Mouse (Mus musculus) heart, postnatal 4 days (tissue): ENCODE results near the gene Ube4a. TPM values are rescaled to one million over a fixed set of nuclear protein-coding genes. Genes with fewer than 3 reads are reported as not detected.
A peak's percentile ranks its signal among the peaks of the same experiment; 100 is the strongest.
"Not testable (repeated sequence)": the region's sequence is repeated elsewhere in the genome, so short reads cannot be mapped to it uniquely, and the experiment has no call there.

Experiments used
- DNase-seq: peaks from one replicate; pipeline ENCODE4 v3.0.0; 2021
- total RNA-seq, 2 experiments: library from RNA; stranded (reverse); gene quantifications; 2 replicates each; pipeline ENCODE4 v1.2.3; 2021

Ube4a gene
- total RNA-seq, 2 experiments from 2014 or later, result 33.9 to 41.6 TPM

DNA sequence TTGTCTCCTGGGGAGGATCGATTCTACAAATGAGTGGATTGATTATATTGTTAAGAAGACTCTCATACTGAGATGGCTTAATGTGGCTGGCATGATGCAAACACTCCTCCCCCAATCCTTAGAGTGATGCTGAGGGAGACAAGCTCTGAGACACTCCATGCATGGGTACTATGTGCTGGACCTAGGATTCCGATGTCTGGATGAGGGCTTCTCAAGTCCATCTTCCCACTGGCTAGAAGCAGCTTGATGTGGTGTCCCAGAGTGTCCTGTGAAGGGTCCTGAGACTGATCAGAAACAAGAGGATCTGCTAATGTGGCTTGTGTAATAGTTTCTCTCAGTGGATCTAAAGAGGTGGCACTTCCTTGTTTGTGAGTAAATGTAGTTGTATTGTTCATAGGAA is 15.7 kb upstream of the Ube4a start:
- DNase-seq, result no peak

- no peak for DNase-seq
Measured at GRCm38 (mm10) chr9:44980242-44980641, 14.8 kb upstream of the Ube4a start, which contains the start of gene Cd3g. Gene Cd3g (minus strand): TSS chr9:44980431.

DNA sequence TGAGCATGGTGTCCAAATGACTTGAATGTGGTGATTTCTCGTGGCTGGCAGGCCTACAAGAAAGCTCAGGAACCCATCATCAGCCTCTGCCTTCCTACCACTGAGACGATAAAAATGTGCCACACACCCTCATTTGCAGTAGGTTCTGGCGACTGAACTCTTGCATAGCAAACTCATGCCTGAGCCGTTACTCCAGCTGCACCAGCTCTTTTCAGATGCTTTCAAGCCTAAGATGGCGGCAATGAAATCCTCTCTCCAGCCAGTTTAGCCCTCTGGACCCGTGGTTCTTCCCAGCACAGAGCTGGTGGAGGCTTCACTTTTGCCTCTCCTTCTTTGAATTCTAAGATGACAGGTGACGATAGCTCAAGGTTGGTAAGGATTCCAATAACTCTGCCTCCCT is 14.4 kb upstream of the Ube4a start:
- DNase-seq, result no peak

DNA sequence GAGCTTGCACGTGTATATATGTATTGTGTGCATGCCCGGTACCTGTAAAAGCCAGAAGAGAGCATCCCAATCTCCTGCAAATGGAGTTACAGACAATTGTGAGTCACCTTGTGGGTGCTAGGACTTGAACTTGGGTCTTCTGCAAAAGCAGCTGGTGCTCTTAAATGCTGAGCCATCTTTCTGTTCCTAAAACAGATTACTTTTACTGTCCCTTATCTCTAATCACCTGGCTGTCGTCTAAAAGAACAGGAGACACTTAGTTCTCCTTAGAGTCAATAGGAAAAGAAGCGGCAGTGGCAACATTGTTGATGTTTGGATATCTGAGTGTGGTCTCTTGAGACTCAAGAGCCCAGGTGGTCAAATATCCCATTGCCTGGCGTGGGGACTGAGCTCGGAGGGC is 12.4 kb upstream of the Ube4a start:
- DNase-seq, result no peak

DNA sequence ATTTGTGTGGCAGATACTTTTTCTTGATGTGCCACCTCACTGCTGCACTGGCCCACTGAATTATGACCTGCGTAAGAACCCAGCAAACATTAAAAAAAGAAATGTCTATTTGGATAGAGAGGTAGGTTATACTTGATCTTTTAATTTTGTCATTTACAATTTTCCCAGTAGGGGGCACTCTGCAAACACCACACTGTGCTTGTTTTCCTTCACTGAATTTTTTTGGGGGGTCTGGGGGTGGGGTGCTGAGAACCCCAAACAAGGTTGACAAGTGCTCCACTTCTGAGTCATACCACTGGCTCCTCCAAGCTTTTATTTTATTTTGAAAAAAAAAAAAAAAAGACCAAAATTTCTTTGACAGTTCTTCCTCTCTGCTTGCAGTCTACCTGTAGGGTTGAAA is 4.0 kb upstream of the Ube4a start:
- DNase-seq, result no peak

- DNase-seq, result not testable (repeated sequence)
Measured at GRCm38 (mm10) chr9:44967763-44968162, 2.4 kb upstream of the Ube4a start.

DNA sequence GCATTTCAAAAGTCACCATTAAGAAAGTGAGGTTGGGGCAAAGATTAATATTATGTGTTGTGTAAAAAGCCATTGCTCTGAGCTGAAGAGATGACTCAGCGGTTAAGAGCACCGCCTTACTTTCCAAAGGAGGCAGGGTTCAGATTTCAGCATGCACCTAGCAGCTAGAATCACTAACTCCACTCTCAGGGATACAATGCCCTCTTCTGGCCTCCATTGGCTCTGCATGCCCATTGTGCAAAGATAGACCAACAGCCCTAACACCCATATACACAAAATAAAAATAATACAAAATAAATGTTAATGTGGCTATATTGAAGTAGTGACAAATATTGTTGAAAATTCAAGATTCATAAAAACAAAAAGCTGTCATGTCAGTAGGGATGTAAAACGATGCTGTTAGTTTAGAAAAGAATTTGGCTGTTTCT is 1.4 kb upstream of the Ube4a start:
- peak; percentile 82 for DNase-seq

DNA sequence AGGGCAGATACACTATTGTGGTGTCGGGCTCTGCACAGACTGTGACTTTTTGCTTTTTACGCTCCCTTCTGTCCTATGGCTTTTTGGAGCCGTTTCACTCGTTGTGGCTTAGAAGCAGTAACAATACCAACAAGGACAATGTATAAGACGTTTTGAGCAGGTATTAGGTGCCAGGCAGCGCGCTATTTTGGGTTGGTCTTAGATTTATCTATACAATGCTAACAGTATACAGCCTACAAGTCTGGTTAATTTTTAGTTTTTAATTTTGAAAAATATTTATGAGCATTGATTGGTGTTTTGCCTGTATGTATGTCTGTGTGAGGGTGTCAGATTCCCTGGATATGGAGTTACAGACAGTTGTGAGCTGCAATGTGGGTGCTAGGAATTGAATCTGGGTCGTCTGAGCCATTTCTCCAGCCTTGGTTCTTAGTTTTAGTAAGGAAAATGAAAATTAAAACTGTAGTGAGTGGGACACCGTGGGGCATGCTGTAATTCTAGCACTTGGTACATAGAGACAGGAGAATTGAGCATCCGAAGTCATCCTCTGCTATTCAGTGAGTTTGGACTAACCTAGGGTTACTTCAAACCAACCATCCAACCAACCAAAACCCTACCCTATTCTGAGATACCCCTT is 550 bp upstream of the Ube4a start:
- DNase-seq, result no peak

DNA sequence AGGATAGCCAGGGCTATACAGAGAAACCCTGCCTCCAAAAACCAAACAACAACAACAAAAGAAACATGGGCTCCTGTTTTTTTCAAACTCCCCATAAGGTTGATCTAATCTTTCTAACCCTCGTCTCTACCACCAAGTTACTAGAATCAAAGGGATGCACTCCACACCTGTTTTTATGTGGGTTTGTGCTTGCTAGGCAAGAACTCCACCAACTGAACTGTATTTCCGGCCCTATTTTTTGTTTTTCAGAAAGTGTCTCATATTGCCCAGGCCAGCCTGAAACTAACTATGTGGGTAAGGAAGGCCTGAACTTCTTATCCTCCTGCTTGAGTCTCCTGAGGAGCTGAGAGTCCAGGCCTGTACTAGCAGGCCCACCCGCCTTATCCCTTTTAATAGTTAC is 11.0 kb downstream of the Ube4a start:
- DNase-seq, result no peak

DNA sequence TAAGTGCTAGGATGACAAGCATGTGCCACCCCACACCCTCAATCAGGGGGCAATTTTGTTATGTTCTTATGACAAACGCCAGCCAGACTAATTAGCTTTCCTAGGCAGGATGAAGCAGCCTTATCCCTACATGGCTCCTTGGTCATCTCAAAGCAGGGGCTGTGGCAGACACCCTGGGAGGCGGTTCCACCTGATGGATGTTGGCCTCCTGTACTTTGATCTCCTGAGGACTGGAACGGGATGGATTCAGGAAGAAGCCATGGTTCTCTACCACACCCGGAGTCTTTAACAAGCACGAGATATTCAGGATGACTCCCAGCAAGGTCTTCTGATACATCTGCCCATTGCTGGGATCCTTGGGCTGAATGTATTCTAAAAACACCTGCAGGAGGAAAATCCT is 17.6 kb downstream of the Ube4a start:
- no peak for DNase-seq

- no peak for DNase-seq
Measured at GRCm38 (mm10) chr9:44946185-44946695, 19.2 kb downstream of the Ube4a start.

GRCm38 (mm10) chr9:44942421-44942820 is 23.0 kb downstream of the Ube4a start:
- DNase-seq, result peak; percentile 37

GRCm38 (mm10) chr9:44941756-44942155 is 23.6 kb downstream of the Ube4a start:
- peak; percentile 22 for DNase-seq

- DNase-seq, result no peak
Measured at GRCm38 (mm10) chr9:44921543-44921942, 43.9 kb downstream of the Ube4a start.

DNA sequence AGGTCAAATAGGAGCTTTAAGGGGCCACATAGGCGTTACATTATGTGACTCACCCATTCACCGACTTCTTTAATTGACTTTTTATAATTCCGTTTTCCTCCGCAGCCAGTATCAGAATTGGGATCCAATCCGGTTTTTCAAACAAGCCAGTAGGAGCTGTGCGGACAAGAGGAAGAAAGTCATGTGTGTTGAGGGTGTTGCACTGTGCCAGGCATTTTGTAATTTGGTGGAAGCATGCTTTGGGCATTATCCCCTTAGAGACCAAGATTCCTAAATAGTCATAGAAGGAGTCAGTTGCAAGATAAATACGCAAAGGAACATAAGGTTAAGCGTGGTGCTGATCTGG is 44.3 kb downstream of the Ube4a start:
- DNase-seq, result no peak

DNA sequence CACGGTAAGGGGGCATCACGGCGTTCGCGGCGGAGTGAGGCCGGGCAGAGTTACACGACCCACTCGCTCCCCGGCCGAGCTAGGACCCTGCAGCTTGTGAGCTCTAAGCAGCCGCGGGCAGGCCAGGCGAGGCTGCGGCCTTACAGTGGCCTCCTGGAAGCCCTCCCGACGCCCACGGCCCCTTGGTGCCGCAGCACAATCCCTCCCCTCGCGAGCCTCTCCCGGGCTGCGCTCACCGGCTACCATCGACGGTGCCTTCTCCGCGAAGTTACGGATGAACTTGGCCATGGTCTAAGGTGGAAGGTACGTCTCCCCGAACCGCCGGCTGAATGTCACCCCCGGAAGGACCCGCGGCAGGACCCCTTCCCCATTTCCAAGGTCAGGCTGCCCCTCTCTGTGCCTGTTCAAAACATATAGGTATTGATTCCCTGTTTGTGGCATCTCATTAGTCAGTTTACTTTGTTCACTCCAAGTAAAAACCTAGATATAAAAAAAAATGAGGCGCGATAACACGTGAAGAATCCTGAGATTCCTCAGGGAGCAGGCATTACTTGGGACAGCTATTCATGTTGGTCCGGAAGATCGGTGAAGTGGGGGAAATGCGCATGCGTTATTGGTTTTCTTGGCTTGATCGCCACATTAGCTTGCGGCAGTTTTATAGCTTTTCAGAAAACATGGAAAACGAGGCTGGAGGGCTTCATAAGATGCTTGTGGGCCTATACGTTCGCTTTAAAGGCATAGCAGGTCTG is 44.9 kb downstream of the Ube4a start, which contains the start of gene Atp5l:
Atp5l (minus strand) TSS at position 369 of the 749 bp plus-strand sequence.
- peak; percentile 85 for DNase-seq

DNA sequence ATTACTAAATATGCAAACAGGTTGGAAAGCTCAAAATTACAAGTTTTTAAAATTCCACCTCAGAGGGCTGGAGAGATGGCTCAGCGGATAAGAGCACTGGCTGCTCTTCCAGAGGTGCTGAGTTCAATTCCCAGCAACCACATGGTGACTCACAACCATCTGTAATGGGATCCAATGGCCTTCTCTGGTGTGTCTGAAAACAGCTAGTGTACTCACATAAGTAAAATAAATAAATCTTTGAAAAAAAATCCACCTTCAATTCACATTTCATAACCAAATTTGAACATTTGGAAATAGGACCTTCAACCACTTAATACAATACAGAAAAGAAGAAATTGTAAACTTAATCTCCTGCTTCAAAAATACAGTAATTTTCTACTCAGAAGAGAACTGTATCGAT is 45.8 kb downstream of the Ube4a start:
- DNase-seq, result no peak

GRCm38 (mm10) chr9:44916196-44916595 is 49.2 kb downstream of the Ube4a start:
- DNase-seq, result peak; percentile 59

- no peak for DNase-seq
Measured at GRCm38 (mm10) chr9:44914706-44915105, 50.7 kb downstream of the Ube4a start.

GRCm38 (mm10) chr9:44911365-44911764 is 54.0 kb downstream of the Ube4a start:
- DNase-seq, result no peak

DNA sequence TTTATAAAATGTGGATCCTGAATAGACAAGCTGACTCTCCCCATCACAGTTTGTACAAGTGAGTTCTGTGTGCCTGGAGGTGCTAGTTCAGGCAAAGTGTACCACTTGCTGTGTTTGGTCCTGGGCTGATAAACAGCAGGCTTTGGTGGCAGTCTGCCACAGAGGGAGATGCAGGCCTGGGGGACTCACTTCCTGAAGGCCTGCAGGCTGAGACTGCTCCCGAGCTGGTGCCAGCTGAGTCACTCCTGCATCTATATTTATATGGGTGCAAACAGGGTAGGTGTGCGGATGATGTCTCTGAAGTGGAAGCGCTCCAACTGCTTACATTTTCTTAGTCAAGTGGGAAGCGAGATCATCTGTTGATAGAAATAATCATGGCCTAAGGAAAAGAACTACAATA is 59.8 kb downstream of the Ube4a start:
- DNase-seq, result peak; percentile 67

GRCm38 (mm10) chr9:44904964-44905363 is 60.4 kb downstream of the Ube4a start:
- DNase-seq, result peak; percentile 81

- no peak for DNase-seq
Measured at GRCm38 (mm10) chr9:44903856-44904255, 61.5 kb downstream of the Ube4a start.

- no peak for DNase-seq
Measured at GRCm38 (mm10) chr9:44900402-44900801, 65.0 kb downstream of the Ube4a start.
